Mouse (Mus musculus) testis, adult 2 months (tissue): ENCODE measurements around the gene Gstm1. TPM values are rescaled to one million over a fixed set of nuclear protein-coding genes. Genes with fewer than 3 reads are reported as not detected.

Source experiments
- H3K27ac ChIP-seq: fragments of 200-500 bp; 2 replicates; pipeline ENCODE4 v1.5.1; 2012; ENCODE audit warnings: low read depth, low read length; ENCODE audit not compliant: control insufficient read depth, insufficient read depth
- H3K27me3 ChIP-seq: fragments of 200-500 bp; 2 replicates; pipeline ENCODE4 v1.6.1; 2012; ENCODE audit warnings: mild to moderate bottlenecking, low read length, moderate library complexity; ENCODE audit not compliant: control insufficient read depth, insufficient read depth
- H3K36me3 ChIP-seq: fragments of 200-500 bp; 2 replicates; pipeline ENCODE4 v1.6.1; 2012; ENCODE audit warnings: mild to moderate bottlenecking, low read length; ENCODE audit not compliant: control insufficient read depth, insufficient read depth
- H3K4me1 ChIP-seq: fragments of 200-500 bp; 2 replicates; pipeline ENCODE4 v1.6.1; 2012; ENCODE audit warnings: low read length; ENCODE audit not compliant: control insufficient read depth, insufficient read depth
- H3K4me3 ChIP-seq: fragments of 200-500 bp; 2 replicates; pipeline ENCODE4 v1.5.1; 2012; ENCODE audit warnings: low read depth, mild to moderate bottlenecking, low read length, moderate library complexity, mixed read lengths; ENCODE audit not compliant: control insufficient read depth
- CTCF ChIP-seq: fragments of 200-500 bp; IDR thresholded peaks from 2 replicates; pipeline ENCODE4 v1.5.1; 2012; ENCODE audit warnings: low read depth, mild to moderate bottlenecking, inconsistent platforms, low read length, moderate library complexity; ENCODE audit not compliant: control insufficient read depth, insufficient read depth, insufficient replicate concordance
- POLR2A ChIP-seq: fragments of 200-500 bp; IDR thresholded peaks from 2 replicates; pipeline ENCODE4 v1.6.1; 2012; ENCODE audit warnings: low read depth, mild to moderate bottlenecking, inconsistent platforms, low read length, moderate library complexity; ENCODE audit not compliant: control insufficient read depth
- polyA plus RNA-seq: library from polyadenylated mRNA; depleted of rRNA; stranded (reverse); fragments of >200 nt; gene quantifications from 2 replicates; pipeline ENCODE4 v1.2.3, GENCODE M21; 2012; rRNA removed

The Gstm1 gene
- polyA plus RNA-seq: 547 and 702 TPM in 2 replicates

DNA sequence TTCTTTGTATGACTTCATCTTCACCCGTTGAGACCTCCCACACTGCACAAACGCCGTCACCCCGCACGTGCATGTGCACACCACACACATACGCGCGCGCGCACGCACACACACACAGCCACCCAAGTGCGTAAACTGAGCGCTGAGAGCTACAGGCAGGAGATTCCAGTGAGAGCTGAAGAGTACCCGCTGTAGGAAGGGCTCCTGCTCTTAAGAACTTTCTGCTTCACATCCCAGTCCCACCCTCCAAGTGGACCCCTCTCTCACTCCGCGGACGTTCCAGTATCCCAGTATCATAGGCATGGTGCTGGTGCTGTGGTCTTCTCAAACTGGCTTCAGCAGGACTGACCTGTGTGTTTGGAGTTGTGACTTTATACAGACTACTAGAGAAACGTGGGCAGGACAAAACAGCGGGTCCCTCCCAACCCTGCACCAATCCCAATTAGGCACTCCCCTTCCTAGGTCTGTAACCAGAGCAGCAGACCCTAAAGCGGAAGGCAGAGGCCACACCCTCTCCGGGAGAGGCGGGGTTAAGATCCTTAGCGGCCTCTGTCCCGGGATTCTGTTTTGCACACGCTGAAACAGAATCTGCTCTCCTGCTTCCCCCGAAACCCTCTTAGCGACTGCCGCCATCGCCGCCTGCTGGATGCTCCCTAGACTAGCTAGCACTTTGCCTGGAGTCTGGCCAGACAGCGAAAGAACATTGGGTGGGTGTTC is at the start of gene Gstm1:
Gene Gstm1, minus strand, starts transcription at position 501 of the 717 bp plus-strand sequence.
- H3K27me3 ChIP-seq: no peaks in the 10 kb centered on the region
- peaks cover 8% of the 10 kb centered on the region for H3K4me1 ChIP-seq
- peak within 1 kb of the TSS; percentile 93 for H3K27ac ChIP-seq
- peak within 1 kb of the TSS; percentile 89 for H3K4me3 ChIP-seq
- peak; percentile 68 for TF ChIP-seq POLR2A
- peak; percentile 67; the same call in 1 of the 2 replicates for TF ChIP-seq CTCF
- H3K36me3 ChIP-seq: no peaks in the 10 kb centered on the region

DNA sequence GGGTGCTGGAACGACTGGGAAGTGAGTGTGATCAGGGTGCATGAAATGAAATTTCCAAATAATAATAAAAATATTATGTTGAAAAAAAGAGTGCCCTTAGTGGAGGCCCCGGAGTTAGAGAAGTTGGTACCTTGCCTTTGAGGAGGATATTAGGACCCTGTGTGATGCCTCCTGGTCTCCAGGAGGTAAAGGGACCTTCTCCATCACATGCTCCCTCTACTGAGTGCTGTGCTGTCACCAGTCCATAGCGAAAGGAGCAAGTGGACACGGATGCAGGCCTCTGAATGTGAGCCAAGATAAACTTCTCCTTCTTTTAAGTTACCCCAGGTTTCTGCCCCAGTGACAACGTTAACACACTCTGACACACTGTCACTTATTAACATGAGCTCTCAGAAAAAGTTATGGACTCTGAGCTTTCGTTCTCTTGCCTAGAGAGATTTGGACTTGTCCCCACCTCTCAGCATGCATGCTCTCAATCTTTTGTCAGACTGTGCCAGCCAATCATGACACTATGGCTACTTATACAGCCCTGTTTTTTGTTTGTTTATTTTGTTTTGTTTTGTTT is 49.7 kb upstream of the Gstm1 start:
- Histone ChIP-seq H3K27ac (no peak overlapping the region), H3K4me1 (no peaks in the 10 kb centered on the region; the same call in 1 of the 2 replicates), H3K4me3 (no peak overlapping the region), H3K27me3 (no peaks in the 10 kb centered on the region), H3K36me3 (no peaks in the 10 kb centered on the region)
- TF ChIP-seq CTCF: no peak
- TF ChIP-seq POLR2A: no peak

DNA sequence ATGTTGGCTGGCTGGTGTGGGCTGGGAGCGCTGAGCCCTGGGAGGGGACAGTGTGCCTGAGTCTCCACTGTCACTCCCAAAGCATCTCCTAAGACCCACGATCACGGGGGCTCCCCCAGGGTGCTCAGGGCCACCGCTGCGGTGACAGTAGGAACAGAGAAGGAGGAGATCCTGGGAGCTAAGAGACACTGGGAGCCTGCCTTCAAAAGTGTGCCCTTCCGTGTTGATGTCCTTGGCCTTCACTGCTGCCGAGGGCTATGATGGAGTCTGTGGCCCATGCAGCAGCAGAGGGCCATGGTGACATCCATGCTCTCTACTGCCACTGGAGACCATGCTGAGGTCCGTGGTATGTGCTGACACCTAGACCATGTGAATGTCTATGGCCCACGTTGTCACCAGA is 47.8 kb upstream of the Gstm1 start:
- H3K4me3 ChIP-seq: no peak overlapping the region
- no peaks in the 10 kb centered on the region; the same call in 1 of the 2 replicates for H3K4me1 ChIP-seq
- no peaks in the 10 kb centered on the region for H3K27me3 ChIP-seq
- TF ChIP-seq CTCF (no peak), POLR2A (no peak)
- H3K27ac ChIP-seq: no peak overlapping the region
- no peaks in the 10 kb centered on the region for H3K36me3 ChIP-seq

DNA sequence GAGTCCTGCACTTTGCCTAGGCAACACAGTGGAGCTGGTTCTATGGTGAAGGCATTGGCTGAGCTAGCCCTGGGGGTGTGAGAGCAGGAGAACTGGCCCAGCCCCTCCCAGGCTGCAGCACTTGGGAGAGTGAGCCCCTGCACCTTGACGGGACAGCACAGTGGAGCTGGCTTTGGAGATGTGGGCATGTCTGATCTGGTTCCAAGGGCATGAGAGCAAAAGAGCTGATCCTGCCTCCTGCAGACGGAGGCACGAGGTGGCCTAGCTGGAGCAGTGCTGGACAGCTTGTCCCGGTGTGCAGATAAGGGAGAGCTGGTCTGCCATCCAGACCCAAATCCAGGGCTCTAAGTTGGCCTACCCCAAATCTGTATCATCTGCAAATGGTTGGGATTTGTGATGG is 46.9 kb upstream of the Gstm1 start:
- no peaks in the 10 kb centered on the region for H3K36me3 ChIP-seq
- no peaks in the 10 kb centered on the region; the same call in 1 of the 2 replicates for H3K4me1 ChIP-seq
- no peaks in the 10 kb centered on the region for H3K27me3 ChIP-seq
- H3K4me3 ChIP-seq: no peak overlapping the region
- 0 out of 2 replicates have a peak overlapping the region, but pooled peaks have one; percentile 0 for H3K27ac ChIP-seq
- TF ChIP-seq POLR2A: no peak
- TF ChIP-seq CTCF: no peak

DNA sequence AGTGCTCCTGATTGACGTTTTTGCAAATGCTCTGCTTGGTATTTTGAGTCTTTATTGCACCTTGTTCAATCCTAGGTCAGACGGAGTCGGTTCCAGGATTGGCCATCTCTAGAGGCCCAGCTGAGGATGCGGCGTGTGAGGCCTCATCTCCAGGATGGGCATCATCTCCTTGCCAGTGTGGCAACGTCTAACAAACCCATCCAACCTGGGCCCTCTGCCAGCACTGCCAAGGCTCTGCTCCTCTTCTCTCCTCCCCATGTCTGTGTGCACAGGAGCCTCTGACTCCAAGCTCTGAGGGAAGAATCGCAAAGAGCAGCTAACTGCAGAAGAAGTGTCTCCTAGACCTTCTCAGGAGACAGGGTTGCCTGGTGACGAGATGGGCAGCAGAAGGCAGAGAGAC is 44.9 kb upstream of the Gstm1 start:
- TF ChIP-seq CTCF (no peak), POLR2A (no peak)
- Histone ChIP-seq H3K4me3 (no peak overlapping the region), H3K27ac (no peak overlapping the region), H3K4me1 (no peaks in the 10 kb centered on the region), H3K27me3 (no peaks in the 10 kb centered on the region), H3K36me3 (no peaks in the 10 kb centered on the region)

DNA sequence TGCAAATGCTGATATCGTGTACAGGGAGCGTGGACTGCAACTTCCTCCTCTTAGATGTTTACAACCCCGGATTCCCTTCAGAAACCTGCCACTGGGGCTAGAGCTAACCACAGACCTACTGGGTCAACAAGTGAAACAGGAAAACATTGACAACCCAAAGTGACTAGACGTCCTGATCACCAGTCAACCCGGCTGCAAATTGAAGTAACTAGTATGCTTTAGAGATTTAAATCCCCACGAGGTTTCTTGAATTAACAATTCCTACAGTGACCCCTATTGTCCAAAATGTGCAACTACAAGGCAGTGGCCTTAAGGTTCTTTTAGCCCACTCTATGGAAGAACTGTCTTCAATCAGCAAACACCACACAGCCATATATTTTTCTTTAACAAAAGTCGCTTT is 43.6 kb upstream of the Gstm1 start:
- TF ChIP-seq CTCF (no peak), POLR2A (no peak)
- no peak overlapping the region for H3K4me3 ChIP-seq
- no peaks in the 10 kb centered on the region for H3K36me3 ChIP-seq
- H3K4me1 ChIP-seq: no peaks in the 10 kb centered on the region
- no peak overlapping the region for H3K27ac ChIP-seq
- H3K27me3 ChIP-seq: no peaks in the 10 kb centered on the region

DNA sequence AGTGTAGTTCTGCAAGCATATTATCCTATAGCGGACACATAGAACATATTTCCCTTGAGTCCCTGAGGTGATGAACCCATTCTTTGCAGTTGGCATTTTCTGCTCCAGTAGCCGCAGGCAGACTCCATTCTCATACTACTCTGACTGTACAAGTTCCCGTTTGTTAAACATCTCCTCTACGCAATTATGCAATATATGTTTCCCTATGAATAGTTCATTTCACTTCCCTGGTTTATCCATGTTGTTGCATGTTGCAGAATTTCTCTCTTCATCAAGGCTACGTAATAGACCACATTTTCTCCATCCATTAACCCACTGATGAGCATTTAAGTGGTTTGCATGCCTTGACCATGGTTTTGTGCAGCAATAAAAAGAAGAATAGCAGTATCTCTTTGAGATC is 32.7 kb upstream of the Gstm1 start:
- no peaks in the 10 kb centered on the region for H3K4me1 ChIP-seq
- TF ChIP-seq CTCF (no peak), POLR2A (no peak)
- H3K27me3 ChIP-seq: no peaks in the 10 kb centered on the region
- no peak overlapping the region for H3K27ac ChIP-seq
- H3K36me3 ChIP-seq: no peaks in the 10 kb centered on the region
- H3K4me3 ChIP-seq: no peak overlapping the region
